Mouse (Mus musculus): Measurements from ENCODE around the gene Kin.

DNA sequence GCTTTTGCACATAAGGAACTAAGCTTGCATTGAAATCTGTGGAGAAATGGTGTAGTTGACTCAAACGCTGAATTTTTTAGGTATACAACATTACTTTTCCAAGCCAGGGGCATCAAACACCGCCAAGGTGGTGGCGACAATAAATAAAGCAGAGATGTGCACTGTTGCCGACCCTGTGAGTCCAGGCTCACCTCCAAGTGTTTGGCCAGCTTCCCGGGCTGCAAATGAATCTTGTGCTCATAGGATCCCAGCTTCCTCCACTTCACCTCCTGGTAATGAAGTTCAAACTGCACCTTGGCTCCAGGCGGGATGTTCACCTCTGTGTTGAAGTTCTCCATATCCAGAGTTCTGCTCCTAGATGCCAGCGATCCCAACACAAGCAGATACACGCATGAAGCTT is 38.9 kb downstream of the Kin start:
- TF ChIP-seq CTCF (IDR thresholded peaks at IDR 0.05; ENCODE audit: low read depth, low read length) (no peak), TAL1 (conservative IDR thresholded peaks at IDR 0.05; ENCODE audit: low read depth, low read length) (no peak), GATA1 (IDR thresholded peaks at IDR 0.05; ENCODE audit: borderline replicate concordance, low read length) (no peak), POLR2AphosphoS5 (IDR thresholded peaks at IDR 0.05; ENCODE audit: insufficient replicate concordance, low read depth, low read length) (no peak)

All from G1E (cell line).